Mouse (Mus musculus) heart, embryonic 15.5 days (tissue): Measurements from ENCODE around the gene Ostf1. TPM values are rescaled to one million over a fixed set of nuclear protein-coding genes. Genes with fewer than 3 reads are reported as not detected.
A peak's percentile ranks its signal among the peaks of the same experiment; 100 is the strongest.

Source experiments
- ATAC-seq: fragments of 200-750 bp; cut with Nextera tagmentation; replicated peaks from 2 replicates; pipeline ENCODE4 v1.8.0; 2017; ENCODE audit warnings: low read depth, moderate TSS enrichment; ENCODE audit not compliant: insufficient number of reproducible peaks, insufficient read depth, low FRiP score
- H3K27ac ChIP-seq: fragments of 300-500 bp; sonication (generic); 2 replicates; pipeline ENCODE4 v1.5.1; 2015; ENCODE audit warnings: mild to moderate bottlenecking, inconsistent platforms
- H3K27me3 ChIP-seq: fragments of 300-500 bp; sonication (generic); 2 replicates; pipeline ENCODE4 v1.6.1; 2015; ENCODE audit warnings: inconsistent platforms
- H3K36me3 ChIP-seq: fragments of 300-500 bp; sonication (generic); 2 replicates; pipeline ENCODE4 v1.6.1; 2015; ENCODE audit warnings: mild to moderate bottlenecking, inconsistent platforms
- H3K4me1 ChIP-seq: fragments of 300-500 bp; sonication (generic); replicated peaks from 2 replicates; pipeline ENCODE4 v1.6.1; 2015; ENCODE audit warnings: inconsistent platforms
- H3K4me2 ChIP-seq: fragments of 300-500 bp; sonication (generic); 2 replicates; pipeline ENCODE4 v1.6.1; 2015; ENCODE audit warnings: inconsistent platforms, mild to moderate bottlenecking, moderate library complexity
- H3K4me3 ChIP-seq: fragments of 300-500 bp; sonication (generic); 2 replicates; pipeline ENCODE4 v1.5.1; 2015; ENCODE audit warnings: mild to moderate bottlenecking, inconsistent platforms
- H3K9ac ChIP-seq: fragments of 300-500 bp; sonication (generic); 2 replicates; pipeline ENCODE4 v1.6.1; 2015; ENCODE audit warnings: mild to moderate bottlenecking, inconsistent platforms
- H3K9me3 ChIP-seq: fragments of 300-500 bp; sonication (generic); replicated peaks from 2 replicates; pipeline ENCODE4 v1.6.1; 2016; ENCODE audit warnings: inconsistent platforms
- WGBS: fragments of 180-500 bp; shearing (Covaris S2); methylation state at CpG from one replicate; pipeline ENCODE4 v1.1.7; 2015; ENCODE audit warnings: mixed read lengths; 5-methylcytosine and 5-hydroxymethylcytosine counted together
- polyA plus RNA-seq: library from polyadenylated mRNA; unstranded; fragments of >200 nt; fragmentation: Nextera tagmentation; extraction: Ambion mirVana; gene quantifications from 2 replicates; pipeline ENCODE4 v1.2.1, GENCODE M21; 2015

The Ostf1 gene
- polyA plus RNA-seq, 1 experiment from 2014 or later, result 75.4 TPM

DNA sequence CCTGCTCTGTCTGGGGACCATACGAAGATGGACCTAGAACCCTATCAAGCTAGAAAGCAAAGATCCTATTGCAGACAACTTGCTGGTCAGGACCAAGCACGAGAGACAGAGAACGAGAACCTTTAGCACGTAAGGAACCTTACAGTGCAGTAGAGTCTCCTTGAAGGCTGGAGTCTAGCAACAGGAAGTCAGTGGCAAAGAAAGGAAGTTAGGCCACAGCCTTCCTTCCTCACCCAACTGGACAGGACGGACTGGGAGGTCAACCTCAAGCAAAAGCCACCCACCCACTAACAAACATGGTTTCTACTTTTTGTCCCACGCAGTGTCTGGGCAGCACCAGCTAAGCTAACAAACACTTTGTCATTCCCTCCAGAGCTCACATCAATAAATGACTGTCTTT, 48.7 kb downstream of the Ostf1 start:
- 83% methylated on average over 6 of the region's 6 CpGs for WGBS
- no peak for ATAC-seq
- H3K4me2 ChIP-seq, result no peak overlapping the region
- no peak overlapping the region for H3K9ac ChIP-seq
- no peaks in the 10 kb centered on the region for H3K27me3 ChIP-seq
- peaks cover 12% of the 10 kb centered on the region for H3K4me1 ChIP-seq
- H3K4me3 ChIP-seq, result no peak overlapping the region
- no peak overlapping the region for H3K27ac ChIP-seq
- peaks cover 7% of the 10 kb centered on the region; the same call in 1 of the 2 replicates for H3K36me3 ChIP-seq
- H3K9me3 ChIP-seq, result no peaks in the 10 kb centered on the region

DNA sequence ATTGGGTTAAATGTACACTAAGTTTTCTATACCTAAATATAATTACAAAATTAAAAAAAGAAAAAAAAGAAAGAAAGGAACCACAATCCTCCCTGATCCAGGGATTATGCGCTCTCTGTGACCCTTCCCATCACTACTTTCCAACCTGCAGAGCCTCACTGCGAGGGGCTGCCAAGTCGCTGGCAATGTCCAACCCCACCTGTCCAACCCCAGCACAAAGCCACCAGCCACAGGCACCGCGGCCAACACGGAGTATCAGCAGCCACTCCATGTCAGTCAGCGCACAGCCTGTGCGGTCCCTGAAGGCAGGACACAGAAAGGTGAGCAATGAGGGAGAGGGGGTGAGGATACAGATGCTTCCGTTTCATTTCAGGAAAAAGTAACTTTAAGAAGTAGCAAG, 49.4 kb downstream of the Ostf1 start:
- 93% methylated on average over 9 of the region's 9 CpGs for WGBS
- no peaks in the 10 kb centered on the region for H3K27me3 ChIP-seq
- no peak overlapping the region for H3K4me2 ChIP-seq
- no peak for ATAC-seq
- no peak overlapping the region for H3K27ac ChIP-seq
- peaks cover 7% of the 10 kb centered on the region; the same call in 1 of the 2 replicates for H3K36me3 ChIP-seq
- H3K4me3 ChIP-seq, result no peak overlapping the region
- H3K4me1 ChIP-seq, result peaks cover 12% of the 10 kb centered on the region
- H3K9ac ChIP-seq, result no peak overlapping the region
- no peaks in the 10 kb centered on the region for H3K9me3 ChIP-seq

DNA sequence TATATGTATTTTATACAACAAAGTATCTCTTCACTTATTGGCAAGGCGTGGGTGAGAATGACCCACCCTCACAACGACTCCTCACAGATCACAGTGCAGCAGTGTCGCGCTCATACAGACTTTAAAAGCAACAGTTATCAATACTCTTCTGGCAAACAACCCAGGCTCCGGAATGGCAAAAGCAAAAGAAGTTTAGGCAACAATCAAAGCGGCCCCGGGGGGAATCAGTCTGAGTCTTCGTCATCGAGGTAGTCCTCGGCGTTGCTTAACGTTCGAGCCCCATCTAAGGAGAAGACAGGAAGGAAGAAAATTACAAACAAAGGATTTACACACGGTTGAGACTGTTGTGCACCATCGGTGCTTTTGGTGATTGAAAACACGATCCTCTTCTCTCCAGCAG, 50.6 kb downstream of the Ostf1 start:
- no peaks in the 10 kb centered on the region for H3K9me3 ChIP-seq
- WGBS, result 86% methylated on average over 16 of the region's 16 CpGs
- no peak overlapping the region for H3K9ac ChIP-seq
- no peak for ATAC-seq
- no peaks in the 10 kb centered on the region for H3K27me3 ChIP-seq
- no peak overlapping the region for H3K4me3 ChIP-seq
- H3K4me2 ChIP-seq, result no peak overlapping the region
- H3K27ac ChIP-seq, result no peak overlapping the region
- H3K4me1 ChIP-seq, result peaks cover 4% of the 10 kb centered on the region; the same call in 1 of the 2 replicates
- peaks cover 7% of the 10 kb centered on the region; the same call in 1 of the 2 replicates for H3K36me3 ChIP-seq

DNA sequence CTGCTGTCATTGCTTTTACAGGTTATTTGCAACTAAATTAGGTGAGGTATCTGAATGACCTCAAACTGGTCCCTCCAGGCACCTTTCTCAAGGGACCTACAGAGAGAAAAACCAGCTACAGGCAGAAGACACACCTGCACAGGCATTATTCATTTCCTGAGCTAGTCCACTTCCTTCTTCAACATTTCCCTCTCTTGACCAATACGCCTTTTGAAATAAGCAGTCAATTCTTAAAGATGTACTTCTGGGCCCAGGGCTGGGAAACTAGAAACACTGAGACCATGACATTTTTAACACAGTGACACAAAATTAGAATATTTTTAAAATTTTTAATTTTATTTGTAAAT, 52.6 kb downstream of the Ostf1 start:
- no peak overlapping the region for H3K4me3 ChIP-seq
- H3K27me3 ChIP-seq, result no peaks in the 10 kb centered on the region
- no peak for ATAC-seq
- H3K27ac ChIP-seq, result no peak overlapping the region
- no peak overlapping the region for H3K4me2 ChIP-seq
- H3K4me1 ChIP-seq, result 0 out of 2 replicates have a peak, but pooled peaks cover 2% of the 10 kb centered on the region
- 87% methylated on average over 1 of the region's 1 CpGs for WGBS
- peaks cover 7% of the 10 kb centered on the region; the same call in 1 of the 2 replicates for H3K36me3 ChIP-seq
- H3K9ac ChIP-seq, result no peak overlapping the region
- no peaks in the 10 kb centered on the region for H3K9me3 ChIP-seq

DNA sequence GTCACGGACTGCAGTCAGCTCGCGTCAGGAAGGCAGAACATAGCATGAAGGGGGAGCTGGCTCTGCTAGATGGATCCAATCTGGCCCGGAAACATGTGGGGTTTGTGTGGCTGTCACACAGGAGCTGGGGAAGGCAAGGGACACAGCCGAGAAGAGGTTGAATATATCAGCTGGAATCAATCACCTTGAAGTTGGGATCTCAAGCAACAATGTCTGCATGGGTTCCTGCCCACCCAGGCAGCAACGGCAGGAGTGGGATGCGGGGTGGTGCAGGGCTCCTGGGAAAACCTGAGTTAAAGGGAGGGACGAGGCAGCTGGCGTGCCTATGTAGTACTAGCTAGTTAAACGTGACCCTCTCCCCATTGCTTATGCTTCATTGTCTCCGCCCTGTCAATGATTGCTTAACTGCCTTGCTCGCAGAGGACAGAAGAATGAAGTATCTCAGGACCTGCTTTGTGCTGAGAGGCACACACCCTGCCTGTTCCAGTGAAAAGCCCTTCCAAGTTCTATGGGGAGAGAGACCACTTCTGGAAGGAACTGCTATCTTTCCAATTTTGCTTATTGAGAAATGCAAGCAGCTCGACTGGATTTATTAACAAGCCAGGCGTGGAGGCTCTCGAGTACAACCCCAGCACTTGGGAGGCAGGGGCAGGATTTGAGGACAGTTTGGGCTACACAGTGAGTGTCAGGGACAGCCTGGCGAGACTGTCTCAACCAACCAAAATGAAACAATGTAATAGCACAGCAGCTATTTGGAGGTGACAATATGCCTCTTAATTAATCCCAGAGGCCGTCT, 53.2 kb downstream of the Ostf1 start:
- WGBS, result 58% methylated on average over 17 of the region's 17 CpGs
- ATAC-seq, result no peak
- no peaks in the 10 kb centered on the region for H3K27me3 ChIP-seq
- peaks cover 7% of the 10 kb centered on the region; the same call in 1 of the 2 replicates for H3K36me3 ChIP-seq
- H3K9ac ChIP-seq, result no peak overlapping the region
- no peak overlapping the region for H3K4me3 ChIP-seq
- 0 out of 2 replicates have a peak overlapping the region, but pooled peaks have one; percentile 6 for H3K4me2 ChIP-seq
- no peaks in the 10 kb centered on the region for H3K9me3 ChIP-seq
- 0 out of 2 replicates have a peak, but pooled peaks cover 2% of the 10 kb centered on the region for H3K4me1 ChIP-seq
- no peak overlapping the region for H3K27ac ChIP-seq

DNA sequence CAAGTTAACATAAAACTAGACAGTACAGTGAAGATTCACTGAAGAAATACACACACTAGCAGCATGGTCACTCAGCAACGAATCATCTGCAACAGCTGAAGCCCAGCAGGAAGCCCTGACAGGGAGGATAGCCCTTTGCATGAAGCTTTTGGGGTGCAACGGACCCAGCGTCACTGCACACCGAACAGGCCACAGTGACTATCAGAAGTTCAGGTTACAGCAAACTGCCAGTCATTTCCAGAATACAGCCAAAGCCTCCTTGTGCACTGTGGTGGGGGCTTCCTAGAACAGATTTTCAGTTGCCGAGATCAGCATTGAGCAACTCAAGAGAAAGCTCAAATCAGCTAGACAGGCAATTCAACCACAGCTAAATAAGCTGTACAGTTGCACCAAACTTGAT, 54.3 kb downstream of the Ostf1 start:
- whole genome bisulfite sequencing, result 80% methylated on average over 5 of the region's 5 CpGs
- Histone ChIP-seq H3K27me3 (no peaks in the 10 kb centered on the region), H3K27ac (no peak overlapping the region), H3K9me3 (no peaks in the 10 kb centered on the region), H3K36me3 (peaks cover 7% of the 10 kb centered on the region; the same call in 1 of the 2 replicates), H3K4me3 (no peak overlapping the region), H3K9ac (no peak overlapping the region), H3K4me1 (0 out of 2 replicates have a peak, but pooled peaks cover 2% of the 10 kb centered on the region), H3K4me2 (no peak overlapping the region)
- ATAC-seq, result no peak

DNA sequence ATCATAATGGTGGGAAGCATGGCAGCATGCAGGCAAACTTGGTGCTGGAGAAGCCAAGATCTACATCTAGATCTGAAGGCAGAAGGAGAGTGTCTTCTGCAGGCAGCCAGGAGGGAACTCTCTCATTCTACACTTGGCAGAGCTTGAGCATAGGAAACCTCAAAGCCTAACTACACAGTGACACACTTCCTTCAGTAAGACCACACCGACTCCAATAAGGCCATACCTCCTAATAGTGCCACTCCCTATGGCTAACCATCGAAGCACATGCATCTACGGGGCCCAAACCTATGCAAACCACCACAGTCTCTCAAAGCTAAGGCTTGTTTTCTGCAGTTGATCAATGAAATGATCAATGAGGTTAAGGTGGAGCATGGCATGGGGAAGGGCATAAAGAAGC, 55.7 kb downstream of the Ostf1 start:
- Histone ChIP-seq H3K27me3 (no peaks in the 10 kb centered on the region), H3K36me3 (peaks cover 3% of the 10 kb centered on the region; the same call in 1 of the 2 replicates), H3K9ac (no peak overlapping the region), H3K9me3 (no peaks in the 10 kb centered on the region), H3K27ac (no peak overlapping the region), H3K4me3 (no peak overlapping the region), H3K4me2 (no peak overlapping the region), H3K4me1 (0 out of 2 replicates have a peak, but pooled peaks cover 2% of the 10 kb centered on the region)
- ATAC-seq, result no peak
- WGBS, result 89% methylated on average over 3 of the region's 3 CpGs

DNA sequence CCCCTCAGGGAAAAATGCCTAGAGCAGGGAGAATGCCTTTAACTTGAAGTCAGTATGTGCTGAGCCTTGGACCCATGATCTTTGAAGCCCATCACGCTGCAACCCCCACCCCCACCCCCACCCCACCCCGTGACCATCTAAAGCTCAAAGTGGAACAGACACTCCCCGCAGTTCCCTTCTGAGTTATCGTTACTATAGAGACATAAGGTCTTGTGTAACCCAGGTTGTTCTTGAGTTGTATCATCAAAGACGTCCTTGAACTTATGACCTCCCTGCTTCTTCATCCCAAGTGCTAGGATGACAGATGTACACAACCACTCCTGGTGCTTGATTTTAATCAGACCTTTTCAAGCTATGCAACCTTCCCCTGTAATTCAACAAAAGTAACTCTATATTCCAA, 57.7 kb downstream of the Ostf1 start:
- Histone ChIP-seq H3K9ac (no peak overlapping the region), H3K4me3 (no peak overlapping the region), H3K4me2 (no peak overlapping the region), H3K27ac (no peak overlapping the region), H3K36me3 (no peaks in the 10 kb centered on the region), H3K27me3 (no peaks in the 10 kb centered on the region), H3K4me1 (0 out of 2 replicates have a peak, but pooled peaks cover 2% of the 10 kb centered on the region), H3K9me3 (no peaks in the 10 kb centered on the region)
- WGBS, result 56% methylated on average over 5 of the region's 5 CpGs
- no peak for ATAC-seq

DNA sequence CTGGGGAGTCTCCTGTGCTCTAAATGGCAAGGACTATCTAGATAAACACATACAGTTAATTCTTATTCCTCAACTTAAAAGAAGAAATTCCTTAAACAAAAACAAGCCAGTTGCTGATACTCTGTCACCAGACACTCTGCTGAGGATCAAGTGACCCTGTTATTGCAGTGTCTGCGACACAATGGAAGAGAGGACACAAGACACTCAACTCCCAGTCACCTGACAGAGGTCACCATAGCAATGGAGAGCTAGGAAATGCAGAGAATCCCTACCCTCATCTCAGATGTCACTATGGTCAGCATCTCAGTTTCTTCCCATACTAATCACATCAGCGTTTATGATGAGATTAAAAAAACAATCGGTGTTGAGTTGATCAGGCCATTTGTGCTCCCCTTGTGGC, 58.2 kb downstream of the Ostf1 start:
- H3K27me3 ChIP-seq, result no peaks in the 10 kb centered on the region
- no peak overlapping the region for H3K4me2 ChIP-seq
- ATAC-seq, result no peak
- no peak overlapping the region for H3K27ac ChIP-seq
- no peak overlapping the region for H3K9ac ChIP-seq
- WGBS, result 62% methylated on average over 3 of the region's 3 CpGs
- 0 out of 2 replicates have a peak, but pooled peaks cover 2% of the 10 kb centered on the region for H3K4me1 ChIP-seq
- no peaks in the 10 kb centered on the region for H3K9me3 ChIP-seq
- no peaks in the 10 kb centered on the region for H3K36me3 ChIP-seq
- H3K4me3 ChIP-seq, result no peak overlapping the region

DNA sequence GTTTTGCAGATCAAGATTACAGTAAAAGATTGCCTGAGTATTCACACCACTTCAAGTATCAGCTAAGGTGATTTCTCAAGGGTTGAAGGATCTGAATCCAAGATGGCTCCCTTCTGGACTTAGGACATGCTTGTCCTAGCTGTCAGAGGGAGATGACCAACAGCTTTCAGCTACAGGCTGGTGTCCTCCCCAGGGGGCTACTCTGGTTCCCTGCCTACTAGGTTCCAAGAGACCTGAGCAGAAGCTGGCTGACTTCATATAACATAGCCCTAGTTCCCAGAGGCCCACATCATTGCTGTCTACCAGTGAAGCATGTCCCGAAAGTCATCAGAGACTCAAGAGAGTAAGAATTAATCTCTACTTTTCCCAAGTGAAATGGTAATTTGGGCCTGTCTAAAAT, 62.1 kb downstream of the Ostf1 start:
- no peak overlapping the region for H3K27ac ChIP-seq
- H3K9ac ChIP-seq, result no peak overlapping the region
- ATAC-seq, result no peak
- no peak overlapping the region for H3K4me2 ChIP-seq
- WGBS, result 87% methylated on average over 1 of the region's 1 CpGs
- H3K4me1 ChIP-seq, result no peaks in the 10 kb centered on the region
- no peaks in the 10 kb centered on the region for H3K9me3 ChIP-seq
- no peaks in the 10 kb centered on the region for H3K36me3 ChIP-seq
- H3K4me3 ChIP-seq, result no peak overlapping the region
- no peaks in the 10 kb centered on the region for H3K27me3 ChIP-seq

DNA sequence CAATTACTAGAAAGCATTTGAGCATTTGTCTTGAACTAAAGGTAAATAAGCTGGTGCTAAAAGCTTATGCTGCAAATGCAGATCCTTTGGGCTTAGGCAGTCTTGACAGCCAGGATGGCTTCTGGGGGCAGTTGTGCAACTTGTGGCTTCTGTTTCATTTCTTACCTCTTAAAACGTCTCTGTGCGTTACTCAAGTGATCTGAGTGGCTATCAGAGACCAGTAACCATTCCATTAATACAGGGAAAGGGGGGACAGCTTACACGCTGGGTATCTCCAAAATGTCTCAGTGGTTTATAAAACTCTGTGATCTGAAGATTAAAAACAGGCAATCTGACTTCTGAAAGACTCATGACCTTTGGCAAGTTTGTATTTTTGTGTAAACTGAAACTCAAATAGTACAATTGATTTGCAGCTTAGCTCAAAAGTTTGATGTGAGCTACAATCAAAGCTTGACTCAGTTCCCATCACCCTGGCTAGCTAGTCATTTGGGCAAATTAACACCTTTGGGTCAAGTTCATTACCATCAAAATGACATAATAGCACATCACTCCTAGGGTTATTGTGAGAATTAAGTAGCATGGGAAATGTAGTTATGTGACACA, 62.7 kb downstream of the Ostf1 start:
- Histone ChIP-seq H3K36me3 (no peaks in the 10 kb centered on the region), H3K9ac (no peak overlapping the region), H3K4me3 (no peak overlapping the region), H3K4me1 (peaks cover 3% of the 10 kb centered on the region; the same call in 1 of the 2 replicates), H3K4me2 (no peak overlapping the region), H3K27me3 (no peaks in the 10 kb centered on the region), H3K9me3 (no peaks in the 10 kb centered on the region), H3K27ac (no peak overlapping the region)
- ATAC-seq, result no peak
- WGBS, result 77% methylated on average over 3 of the region's 3 CpGs
